Mouse (Mus musculus): ENCODE measurements around the gene Upb1. TPM values are rescaled to one million over a fixed set of nuclear protein-coding genes. Genes with fewer than 3 reads are reported as not detected.
"Not testable (repeated sequence)": the region's sequence is repeated elsewhere in the genome, so short reads cannot be mapped to it uniquely, and the experiment has no call there.

The Upb1 gene
- polyA plus RNA-seq, 1 experiment from 2014 or later: 0.39 TPM

- Histone ChIP-seq H3K4me3 (ENCODE audit: low read depth, low read length) (no peak overlapping the region), H3K9ac (ENCODE audit: low read depth, low read length) (0 out of 2 replicates have a peak overlapping the region, but pooled peaks have one; percentile 6), H3K4me1 (ENCODE audit: control insufficient read depth, insufficient read depth, low read length) (peaks cover 33% of the 10 kb centered on the region), H3K27me3 (ENCODE audit: control insufficient read depth, insufficient read depth, low read length) (no peaks in the 10 kb centered on the region), H3K36me3 (ENCODE audit: control insufficient read depth, insufficient read depth, low read length) (no peaks in the 10 kb centered on the region), H3K4me2 (peak overlapping the region; percentile 31), H3K27ac (ENCODE audit: low read depth, low read length) (peak overlapping the region; percentile 92), H3K9me3 (replicated peaks; ENCODE audit: control insufficient read depth, low read length) (no peaks in the 10 kb centered on the region)
- ATAC-seq (replicated peaks; ENCODE audit: insufficient number of reproducible peaks, low FRiP score, low TSS enrichment): peak; percentile 73
- WGBS (ENCODE audit: insufficient replicate concordance): 33% methylated on average over 10 of the region's 10 CpGs
Observed at GRCm38 (mm10) chr10:75451036-75451786, 50.3 kb downstream of the Upb1 start.

- WGBS (ENCODE audit: insufficient replicate concordance): 57% methylated on average over 11 of the region's 18 CpGs
- H3K4me2 ChIP-seq; H3K27me3 ChIP-seq (ENCODE audit: control insufficient read depth, insufficient read depth, low read length); H3K9ac ChIP-seq (ENCODE audit: low read depth, low read length); H3K36me3 ChIP-seq (ENCODE audit: control insufficient read depth, insufficient read depth, low read length); H3K4me1 ChIP-seq (ENCODE audit: control insufficient read depth, insufficient read depth, low read length); H3K4me3 ChIP-seq (ENCODE audit: low read depth, low read length); H3K9me3 ChIP-seq (replicated peaks; ENCODE audit: control insufficient read depth, low read length): not testable (repeated sequence)
- peak; percentile 76 for ATAC-seq (replicated peaks; ENCODE audit: insufficient number of reproducible peaks, low FRiP score, low TSS enrichment)
- H3K27ac ChIP-seq (ENCODE audit: low read depth, low read length): peak overlapping the region; percentile 54; the same call in 1 of the 2 replicates
Observed at GRCm38 (mm10) chr10:75456061-75456831, 55.3 kb downstream of the Upb1 start.

GRCm38 (mm10) chr10:75457852-75458251 is 56.9 kb downstream of the Upb1 start:
- WGBS (ENCODE audit: insufficient replicate concordance): 72% methylated on average over 1 of the region's 1 CpGs
- no peak overlapping the region for H3K4me2 ChIP-seq
- no peak overlapping the region for H3K4me3 ChIP-seq (ENCODE audit: low read depth, low read length)
- no peaks in the 10 kb centered on the region for H3K27me3 ChIP-seq (ENCODE audit: control insufficient read depth, insufficient read depth, low read length)
- no peaks in the 10 kb centered on the region for H3K36me3 ChIP-seq (ENCODE audit: control insufficient read depth, insufficient read depth, low read length)
- H3K4me1 ChIP-seq (ENCODE audit: control insufficient read depth, insufficient read depth, low read length): no peaks in the 10 kb centered on the region
- no peak overlapping the region for H3K27ac ChIP-seq (ENCODE audit: low read depth, low read length)
- no peak overlapping the region for H3K9ac ChIP-seq (ENCODE audit: low read depth, low read length)
- no peaks in the 10 kb centered on the region for H3K9me3 ChIP-seq (replicated peaks; ENCODE audit: control insufficient read depth, low read length)
- ATAC-seq (replicated peaks; ENCODE audit: insufficient number of reproducible peaks, low FRiP score, low TSS enrichment): no peak

GRCm38 (mm10) chr10:75458329-75458728 is 57.4 kb downstream of the Upb1 start:
- H3K27ac ChIP-seq (ENCODE audit: low read depth, low read length): no peak overlapping the region

DNA sequence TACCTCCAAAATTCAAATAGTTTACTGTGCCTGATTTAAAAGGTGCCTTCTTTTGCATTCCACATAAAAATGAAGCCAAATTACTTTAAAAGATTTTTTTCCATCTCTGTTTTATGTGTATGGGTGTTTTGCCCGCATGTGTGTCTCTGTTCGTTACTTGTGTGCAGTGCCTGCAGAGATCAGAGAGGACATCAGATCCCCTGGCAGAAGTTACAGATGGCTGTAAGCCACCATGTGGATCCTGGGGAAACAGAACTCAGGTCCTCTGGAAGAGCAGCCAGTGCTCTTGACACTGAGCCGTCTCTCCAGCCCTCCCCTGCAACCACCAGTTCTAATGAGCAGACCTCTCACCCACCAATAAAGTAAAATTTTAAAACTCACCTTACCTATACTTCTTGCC is 61.8 kb downstream of the Upb1 start:
- no peak overlapping the region for H3K27ac ChIP-seq (ENCODE audit: low read depth, low read length)
- H3K9ac ChIP-seq (ENCODE audit: low read depth, low read length): no peak overlapping the region
- no peaks in the 10 kb centered on the region for H3K27me3 ChIP-seq (ENCODE audit: control insufficient read depth, insufficient read depth, low read length)
- no peak overlapping the region for H3K4me2 ChIP-seq
- WGBS (ENCODE audit: insufficient replicate concordance): 81% methylated on average over 3 of the region's 3 CpGs
- H3K4me3 ChIP-seq (ENCODE audit: low read depth, low read length): no peak overlapping the region
- ATAC-seq (replicated peaks; ENCODE audit: insufficient number of reproducible peaks, low FRiP score, low TSS enrichment): no peak
- H3K4me1 ChIP-seq (ENCODE audit: control insufficient read depth, insufficient read depth, low read length): peaks cover 4% of the 10 kb centered on the region; the same call in 1 of the 2 replicates
- no peaks in the 10 kb centered on the region for H3K36me3 ChIP-seq (ENCODE audit: control insufficient read depth, insufficient read depth, low read length)
- H3K9me3 ChIP-seq (replicated peaks; ENCODE audit: control insufficient read depth, low read length): no peaks in the 10 kb centered on the region

More at GRCm38 (mm10) chr10:75458329-75458728, 57.4 kb downstream of the Upb1 start:
- no peaks in the 10 kb centered on the region for H3K36me3 ChIP-seq (ENCODE audit: control insufficient read depth, insufficient read depth, low read length)
- no peaks in the 10 kb centered on the region for H3K4me1 ChIP-seq (ENCODE audit: control insufficient read depth, insufficient read depth, low read length)
- H3K4me3 ChIP-seq (ENCODE audit: low read depth, low read length): no peak overlapping the region
- no peaks in the 10 kb centered on the region for H3K9me3 ChIP-seq (replicated peaks; ENCODE audit: control insufficient read depth, low read length)
- no peak overlapping the region for H3K4me2 ChIP-seq
- H3K27me3 ChIP-seq (ENCODE audit: control insufficient read depth, insufficient read depth, low read length): no peaks in the 10 kb centered on the region
- H3K9ac ChIP-seq (ENCODE audit: low read depth, low read length): no peak overlapping the region
- ATAC-seq (replicated peaks; ENCODE audit: insufficient number of reproducible peaks, low FRiP score, low TSS enrichment): no peak
- 80% methylated on average over 4 of the region's 4 CpGs for WGBS (ENCODE audit: insufficient replicate concordance)

DNA sequence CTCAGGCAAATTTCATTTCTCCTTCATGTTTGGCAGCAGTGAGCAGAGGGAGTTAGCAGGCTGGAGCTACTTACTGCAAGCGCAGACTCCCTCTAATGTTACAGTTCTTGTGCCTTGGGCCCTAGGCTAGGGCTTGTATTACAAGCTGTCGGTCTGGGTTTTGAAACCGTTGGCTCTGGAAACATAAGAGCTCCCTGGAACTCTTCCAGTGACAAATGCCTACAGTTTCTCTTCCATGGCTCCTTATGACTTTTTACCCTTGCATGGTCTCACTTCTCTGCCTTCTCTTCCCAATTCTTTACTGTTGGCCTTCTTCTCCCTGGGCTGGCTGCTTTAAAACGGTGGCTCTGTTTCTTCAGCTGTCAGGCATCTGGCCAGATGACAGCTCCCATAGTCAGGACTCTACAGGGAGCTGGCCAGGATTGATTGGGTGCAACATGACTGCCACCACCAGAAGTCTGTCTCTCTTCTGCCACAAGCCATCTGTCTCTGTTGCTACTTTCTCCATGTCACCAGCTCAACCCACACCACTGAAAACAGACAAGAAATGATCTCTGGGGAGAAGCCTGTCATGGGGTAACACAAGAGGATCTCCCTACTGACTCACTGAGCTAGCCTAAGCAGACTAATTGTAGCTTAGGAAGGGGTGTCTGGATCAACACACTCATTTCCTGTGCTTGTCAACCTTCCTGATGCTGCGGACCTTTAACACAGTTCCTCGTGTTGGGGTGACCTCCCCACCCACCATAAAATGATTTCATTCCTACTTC is 65.1 kb downstream of the Upb1 start:
- Histone ChIP-seq H3K27ac (ENCODE audit: low read depth, low read length) (no peak overlapping the region), H3K9ac (ENCODE audit: low read depth, low read length) (no peak overlapping the region), H3K36me3 (ENCODE audit: control insufficient read depth, insufficient read depth, low read length) (no peaks in the 10 kb centered on the region), H3K9me3 (replicated peaks; ENCODE audit: control insufficient read depth, low read length) (no peaks in the 10 kb centered on the region), H3K27me3 (ENCODE audit: control insufficient read depth, insufficient read depth, low read length) (no peaks in the 10 kb centered on the region), H3K4me1 (ENCODE audit: control insufficient read depth, insufficient read depth, low read length) (peaks cover 4% of the 10 kb centered on the region; the same call in 1 of the 2 replicates), H3K4me2 (no peak overlapping the region), H3K4me3 (ENCODE audit: low read depth, low read length) (no peak overlapping the region)
- no peak for ATAC-seq (replicated peaks; ENCODE audit: insufficient number of reproducible peaks, low FRiP score, low TSS enrichment)
- 50% methylated on average over 6 of the region's 6 CpGs for WGBS (ENCODE audit: insufficient replicate concordance)

DNA sequence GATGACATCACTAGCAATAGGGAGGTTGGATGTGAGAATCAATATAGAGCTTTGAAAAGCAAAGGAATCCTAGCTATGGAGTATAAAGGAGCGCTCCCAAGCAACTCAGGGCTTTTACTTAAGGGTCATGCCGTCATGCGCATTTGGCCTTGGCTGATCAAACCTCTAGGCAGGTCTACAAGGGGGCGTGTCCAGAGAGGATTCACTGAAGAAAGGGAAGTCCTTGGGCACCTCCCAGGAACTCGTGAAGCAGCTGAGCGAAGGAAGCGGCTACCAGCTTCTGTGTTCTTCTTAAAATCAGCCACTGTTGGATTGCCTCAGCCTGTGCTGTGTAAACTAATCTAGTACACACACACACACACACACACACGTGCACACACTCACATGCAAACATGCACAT is 72.5 kb downstream of the Upb1 start:
- Histone ChIP-seq H3K4me3 (ENCODE audit: low read depth, low read length) (no peak overlapping the region), H3K9me3 (replicated peaks; ENCODE audit: control insufficient read depth, low read length) (no peaks in the 10 kb centered on the region), H3K27ac (ENCODE audit: low read depth, low read length) (no peak overlapping the region), H3K4me2 (no peak overlapping the region), H3K9ac (ENCODE audit: low read depth, low read length) (no peak overlapping the region), H3K27me3 (ENCODE audit: control insufficient read depth, insufficient read depth, low read length) (no peaks in the 10 kb centered on the region), H3K4me1 (ENCODE audit: control insufficient read depth, insufficient read depth, low read length) (peaks cover 5% of the 10 kb centered on the region; the same call in 1 of the 2 replicates), H3K36me3 (ENCODE audit: control insufficient read depth, insufficient read depth, low read length) (no peaks in the 10 kb centered on the region)
- WGBS (ENCODE audit: insufficient replicate concordance): 73% methylated on average over 8 of the region's 8 CpGs
- no peak for ATAC-seq (replicated peaks; ENCODE audit: insufficient number of reproducible peaks, low FRiP score, low TSS enrichment)

DNA sequence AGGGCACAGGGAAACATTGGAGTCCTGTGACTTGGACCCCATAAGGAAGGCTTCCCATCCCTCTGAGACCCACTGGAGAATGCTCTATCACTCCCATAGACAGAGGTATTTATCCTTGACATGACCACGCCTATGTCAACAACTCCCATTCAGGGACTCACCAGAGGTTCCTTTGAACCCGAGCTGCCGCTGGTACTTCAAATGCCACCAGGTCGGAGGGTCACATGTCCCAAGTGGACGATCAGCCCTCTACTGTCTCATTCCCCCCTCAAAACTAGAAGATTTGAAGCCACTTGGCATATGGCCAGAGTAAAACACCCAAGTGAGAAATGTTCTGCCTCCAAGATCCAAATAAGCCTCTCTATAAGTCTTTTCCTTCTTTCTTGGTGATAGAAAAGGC is 73.7 kb downstream of the Upb1 start:
- no peak for ATAC-seq (replicated peaks; ENCODE audit: insufficient number of reproducible peaks, low FRiP score, low TSS enrichment)
- no peaks in the 10 kb centered on the region for H3K36me3 ChIP-seq (ENCODE audit: control insufficient read depth, insufficient read depth, low read length)
- peaks cover 5% of the 10 kb centered on the region; the same call in 1 of the 2 replicates for H3K4me1 ChIP-seq (ENCODE audit: control insufficient read depth, insufficient read depth, low read length)
- no peak overlapping the region for H3K4me3 ChIP-seq (ENCODE audit: low read depth, low read length)
- H3K4me2 ChIP-seq: no peak overlapping the region
- H3K27ac ChIP-seq (ENCODE audit: low read depth, low read length): no peak overlapping the region
- no peak overlapping the region for H3K9ac ChIP-seq (ENCODE audit: low read depth, low read length)
- no peaks in the 10 kb centered on the region for H3K9me3 ChIP-seq (replicated peaks; ENCODE audit: control insufficient read depth, low read length)
- no peaks in the 10 kb centered on the region for H3K27me3 ChIP-seq (ENCODE audit: control insufficient read depth, insufficient read depth, low read length)
- 29% methylated on average over 5 of the region's 5 CpGs for WGBS (ENCODE audit: insufficient replicate concordance)

Data from heart, embryonic 11.5 days (tissue).